Mouse (Mus musculus) CD4-positive, CD25-positive, alpha-beta regulatory T cell, adult 4 months (primary cell): ENCODE data around the gene Ntn1. TPM values are rescaled to one million over a fixed set of nuclear protein-coding genes. Genes with fewer than 3 reads are reported as not detected.

ENCODE experiments used
- ATAC-seq: one replicate; pipeline ENCODE4 v1.8.0; 2017
- polyA plus RNA-seq, 2 experiments: library from polyadenylated mRNA; unstranded; fragments of 100-300 nt; shearing (Covaris generic); gene quantifications; one replicate each; pipeline ENCODE4 v1.2.1; 2017

The Ntn1 gene
- polyA plus RNA-seq, 2 experiments from 2014 or later, result 0.63 to 0.90 TPM

DNA sequence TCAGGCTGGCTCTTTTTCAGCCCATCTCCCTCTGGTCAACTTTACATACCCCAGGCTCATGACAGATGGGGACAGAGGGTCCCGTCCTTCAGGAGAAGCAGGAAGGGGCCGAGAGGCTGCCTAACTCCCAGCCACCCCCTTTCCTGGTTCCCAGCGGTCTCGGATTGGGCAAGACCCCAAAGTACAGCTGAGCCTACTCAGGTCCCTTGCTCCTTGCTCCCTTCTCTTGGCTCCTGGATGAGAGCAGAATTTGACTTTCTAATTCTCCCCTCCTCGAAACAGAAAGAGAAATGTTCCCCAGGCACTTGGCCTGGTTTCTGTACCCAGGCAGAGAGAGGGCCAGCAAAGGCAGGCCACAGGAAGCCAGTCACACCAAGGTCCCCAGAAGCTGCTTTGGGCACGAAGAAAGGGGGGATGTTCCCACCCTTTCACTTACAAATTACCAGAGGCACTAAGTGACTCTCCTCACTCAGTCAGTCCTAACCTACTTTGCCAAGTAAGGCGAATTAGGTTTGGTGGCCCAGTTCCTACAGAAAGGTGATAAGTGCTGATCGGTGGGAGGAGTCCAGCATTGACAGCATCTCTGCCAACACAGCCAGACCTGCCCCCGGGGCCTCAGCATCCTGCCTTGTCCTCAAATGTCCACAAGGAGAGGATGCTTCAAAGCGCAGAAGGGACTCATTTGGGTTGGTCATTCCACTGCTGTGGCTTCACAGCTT is 70.1 kb downstream of the Ntn1 start:
- no peak for ATAC-seq

DNA sequence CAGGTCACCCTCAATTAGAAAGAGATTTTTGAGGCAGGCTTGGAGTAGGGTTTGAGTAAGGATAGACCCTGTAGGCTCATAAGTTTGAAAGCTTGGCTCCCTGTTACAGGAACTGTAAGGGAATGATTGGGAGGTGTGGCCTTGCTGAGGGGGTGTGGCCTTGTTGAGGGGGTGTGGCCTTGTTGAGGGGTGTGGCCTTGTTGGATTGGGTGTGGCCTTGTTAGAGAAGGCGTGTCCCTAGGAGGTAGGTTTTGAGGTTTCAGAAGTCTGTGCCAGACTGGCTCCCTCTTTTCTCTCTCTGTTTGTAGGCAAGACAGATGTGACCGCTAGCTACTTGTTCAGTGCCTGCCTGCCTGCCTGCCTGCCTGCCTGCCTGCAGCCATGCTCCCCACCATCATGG is 75.8 kb downstream of the Ntn1 start:
- ATAC-seq, result no peak

DNA sequence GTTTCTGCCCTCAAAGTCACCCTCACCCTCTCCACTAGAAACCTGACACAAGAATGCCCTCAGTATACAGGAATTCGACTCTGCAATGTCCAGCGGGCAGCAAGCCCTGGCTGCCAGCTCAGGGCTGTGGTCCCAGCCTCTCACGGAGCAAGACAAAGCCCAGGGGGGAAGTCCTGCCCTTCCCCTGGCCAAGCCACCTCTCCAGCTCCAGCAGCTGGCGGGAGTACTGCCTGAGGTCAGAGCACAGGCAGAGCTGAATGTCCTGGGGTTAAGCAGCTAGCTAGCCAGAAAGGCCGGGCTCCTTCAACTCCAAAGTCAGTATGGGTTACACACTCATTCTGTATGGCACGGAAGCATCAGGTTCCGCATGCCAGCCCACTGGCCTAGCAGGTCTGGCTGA is 79.2 kb downstream of the Ntn1 start:
- no peak for ATAC-seq

DNA sequence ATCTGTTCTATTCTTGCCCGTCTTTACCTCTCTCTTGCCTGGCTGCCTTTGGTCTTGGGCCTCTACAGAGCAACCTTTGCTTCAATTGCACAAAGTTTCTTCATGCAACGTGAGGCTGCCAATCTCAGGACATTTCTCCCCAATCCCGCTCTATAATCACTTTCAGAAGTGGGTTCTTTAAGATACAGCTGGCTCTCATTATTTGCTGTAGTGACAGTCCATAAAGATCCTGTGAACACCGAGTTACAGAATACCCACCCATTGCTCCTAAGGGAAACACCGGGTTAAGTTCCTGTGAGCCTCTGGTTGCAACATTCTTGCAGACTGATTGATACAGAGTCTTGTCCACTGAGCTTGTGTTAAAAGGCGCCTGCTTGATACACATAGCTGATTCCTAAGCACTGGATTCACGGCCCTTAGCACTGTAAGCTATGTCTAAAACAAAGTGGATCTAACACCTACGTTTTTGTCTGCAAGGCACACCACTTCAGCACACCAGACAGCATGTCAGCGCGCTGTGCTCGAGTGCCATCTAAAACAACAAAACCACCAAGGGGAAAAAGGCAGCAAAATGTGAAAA is 85.0 kb downstream of the Ntn1 start:
- ATAC-seq, result no peak

DNA sequence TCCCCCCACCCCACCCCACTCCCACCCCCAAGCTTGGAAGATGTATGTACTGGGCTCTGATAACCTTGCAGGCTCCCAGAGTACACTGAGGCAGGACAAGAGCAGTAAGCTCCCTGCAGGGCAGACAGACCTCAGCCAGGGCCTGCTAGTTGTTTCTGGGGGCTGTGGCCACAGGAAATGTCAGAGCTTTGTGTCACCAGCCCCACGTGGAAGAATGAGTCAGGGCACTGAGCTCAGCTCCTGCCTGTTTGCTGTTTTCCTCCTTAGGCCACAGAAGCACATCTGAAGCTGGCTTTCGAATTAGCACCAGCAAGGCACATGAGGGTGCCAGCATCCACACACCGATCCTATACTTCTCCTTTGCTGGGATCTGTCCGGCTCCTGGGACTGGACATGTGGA is 86.8 kb downstream of the Ntn1 start:
- no peak for ATAC-seq

DNA sequence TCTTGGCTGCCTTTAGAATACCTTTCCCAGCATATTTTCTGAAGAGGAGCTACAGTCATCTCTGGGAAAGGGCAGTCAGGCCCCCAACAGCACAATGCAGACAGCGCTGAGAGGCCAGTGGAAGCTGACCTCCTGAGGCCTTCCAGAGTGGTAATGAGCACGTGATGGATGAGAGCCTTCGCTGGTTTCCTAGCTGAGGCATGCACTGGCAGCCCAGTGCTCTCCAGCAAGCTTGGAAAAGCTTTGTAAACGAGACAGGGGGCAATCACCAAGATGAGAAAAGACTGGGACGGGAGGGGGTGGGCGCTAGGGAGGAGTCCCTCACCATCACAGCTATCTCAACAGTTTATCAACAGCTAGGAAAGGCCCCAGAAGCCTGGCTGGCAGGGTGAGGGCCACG is 87.6 kb downstream of the Ntn1 start:
- no peak for ATAC-seq

DNA sequence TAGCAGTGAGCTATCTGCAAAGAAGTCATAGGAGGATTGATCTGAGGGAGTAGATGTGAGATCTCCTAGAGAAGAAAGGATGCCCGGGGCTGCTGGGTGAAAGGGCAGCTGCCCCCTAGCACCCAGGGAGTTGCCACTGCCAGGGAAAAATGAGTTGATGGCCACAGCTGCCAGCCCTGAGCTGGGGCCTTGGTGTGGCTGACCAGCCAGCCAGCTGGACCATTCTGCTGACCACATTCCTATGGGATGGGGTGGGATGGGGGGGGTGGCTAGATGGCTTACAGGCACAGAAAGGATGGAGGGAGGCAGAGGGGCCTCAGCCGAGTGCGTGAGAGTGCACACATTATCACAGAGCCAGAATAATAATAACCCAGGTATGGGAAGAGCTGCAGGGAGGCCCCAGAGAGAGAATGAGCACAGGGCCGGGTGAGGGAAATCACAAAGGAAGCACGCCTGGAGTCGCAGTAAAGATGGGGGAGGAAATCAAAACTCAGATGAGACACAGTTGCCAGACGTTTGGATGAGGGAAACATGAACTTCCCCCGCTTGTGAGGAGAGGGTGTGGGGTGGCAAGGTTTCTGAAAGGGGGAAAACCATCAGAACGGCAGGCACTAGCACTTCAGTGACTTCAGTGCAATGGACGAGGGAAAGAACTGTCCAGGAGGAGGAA is 91.6 kb downstream of the Ntn1 start:
- ATAC-seq, result no peak

DNA sequence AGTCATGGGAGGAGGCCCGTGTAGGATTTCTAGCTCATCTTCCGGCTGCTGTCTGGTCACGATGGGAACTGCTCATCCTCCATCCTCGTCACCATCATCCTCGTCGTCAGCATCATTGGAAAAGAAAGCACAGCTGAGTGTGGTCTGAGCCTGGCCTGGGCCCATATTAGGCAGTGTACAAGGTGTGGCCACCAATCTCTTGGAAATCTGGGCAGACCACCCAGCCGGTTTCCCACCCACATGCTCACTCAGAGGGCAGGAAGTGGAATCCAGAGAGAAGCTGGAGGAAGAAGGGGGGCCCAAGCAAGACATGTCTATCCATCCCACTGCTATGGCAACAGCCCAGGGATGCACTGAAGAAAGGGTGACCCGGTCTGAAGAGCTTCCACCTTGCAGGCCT is 94.6 kb downstream of the Ntn1 start:
- ATAC-seq, result no peak

DNA sequence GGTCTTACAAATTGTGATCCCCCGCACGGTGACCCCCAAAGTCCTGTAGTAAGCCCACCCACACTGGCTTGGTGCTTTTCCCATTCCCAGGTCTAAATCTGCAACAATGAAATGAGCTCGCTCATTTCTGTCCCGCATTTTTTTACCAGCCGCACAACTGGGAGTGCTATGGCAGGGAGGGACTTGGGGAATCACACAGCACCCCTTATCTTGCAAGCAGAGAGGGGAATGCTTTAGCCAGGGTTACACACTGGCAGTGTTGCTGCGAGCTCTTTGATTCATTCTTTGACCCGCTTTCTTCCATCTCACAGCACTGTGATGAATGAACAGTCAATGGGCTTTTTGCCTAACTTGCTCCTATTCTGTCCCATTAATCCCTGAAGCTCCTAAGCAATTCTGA is 98.3 kb downstream of the Ntn1 start:
- no peak for ATAC-seq

DNA sequence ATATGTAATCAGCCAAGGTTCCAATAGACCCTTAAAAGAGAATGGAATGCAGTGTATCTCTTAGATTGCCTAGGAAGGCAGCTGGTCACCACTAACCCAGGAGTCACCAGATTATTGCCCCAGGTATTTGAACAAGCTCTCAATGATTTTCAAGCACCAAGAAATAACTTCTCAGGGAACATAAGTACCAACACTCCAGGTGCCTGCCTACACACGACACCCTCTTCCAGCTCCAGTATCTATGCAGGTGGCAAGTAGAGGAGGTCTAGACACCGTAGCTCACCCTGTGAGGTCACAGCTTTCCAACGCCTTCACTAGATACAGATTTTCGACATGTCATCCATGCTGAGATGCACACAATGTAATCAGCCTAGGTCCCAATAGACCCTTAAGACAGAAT is 99.0 kb downstream of the Ntn1 start:
- ATAC-seq, result no peak

DNA sequence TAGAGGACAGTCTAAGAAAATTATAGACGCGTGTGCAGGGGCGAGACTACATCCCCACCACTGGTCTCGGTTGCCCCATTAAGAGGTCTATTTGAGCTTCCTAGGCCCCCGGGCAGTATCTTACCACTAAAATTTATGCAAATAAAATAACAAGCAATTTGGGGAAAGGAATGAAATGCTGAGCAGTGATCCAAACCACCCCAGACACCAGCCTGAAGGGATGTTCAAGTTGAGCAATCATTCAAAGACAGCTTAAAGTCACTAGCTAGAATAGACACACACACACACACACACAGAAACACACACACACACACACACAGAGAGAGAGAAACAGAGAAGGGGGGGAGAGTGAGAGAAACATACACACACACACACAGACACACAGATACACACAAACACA is 105.1 kb downstream of the Ntn1 start:
- ATAC-seq, result no peak

DNA sequence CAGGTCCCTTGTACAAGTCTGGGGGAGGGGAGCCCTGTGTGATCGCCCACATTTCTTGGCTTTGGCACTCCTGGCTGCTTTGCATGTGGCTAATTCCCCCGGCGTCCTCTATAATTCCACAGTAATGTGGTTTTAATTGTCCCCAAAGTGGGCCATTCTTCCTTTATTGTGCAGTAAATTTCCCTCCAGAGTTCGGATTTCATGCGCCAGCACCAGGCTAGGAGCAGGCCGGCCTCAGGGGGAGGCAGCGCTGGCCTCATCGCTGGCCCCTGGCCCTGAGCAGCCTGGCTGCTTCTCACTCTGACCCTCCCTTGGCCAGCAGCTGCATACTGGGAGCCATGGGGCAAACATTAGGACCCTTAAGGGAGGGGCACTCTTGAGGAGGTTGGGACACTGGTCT is 110.0 kb downstream of the Ntn1 start:
- ATAC-seq, result no peak

DNA sequence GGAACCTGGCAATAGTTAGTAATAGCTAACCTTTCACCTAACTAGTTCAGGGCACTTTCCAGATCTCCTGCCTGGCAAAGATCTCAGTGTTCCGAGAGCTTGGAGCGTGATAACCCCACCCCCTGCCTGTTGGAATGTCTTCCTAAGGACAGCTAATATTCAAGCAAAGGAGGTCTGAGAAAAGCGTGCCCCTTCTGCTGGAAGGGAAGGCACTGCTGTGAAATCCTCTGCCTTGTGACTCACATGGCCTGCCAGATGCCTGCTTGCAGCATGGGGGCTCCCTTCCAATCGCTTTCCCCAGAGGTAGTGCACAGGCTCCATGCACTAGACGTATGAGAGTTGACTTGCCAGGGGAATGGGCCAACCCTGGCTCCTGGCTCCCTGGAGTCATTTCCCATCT is 113.3 kb downstream of the Ntn1 start:
- ATAC-seq, result no peak

DNA sequence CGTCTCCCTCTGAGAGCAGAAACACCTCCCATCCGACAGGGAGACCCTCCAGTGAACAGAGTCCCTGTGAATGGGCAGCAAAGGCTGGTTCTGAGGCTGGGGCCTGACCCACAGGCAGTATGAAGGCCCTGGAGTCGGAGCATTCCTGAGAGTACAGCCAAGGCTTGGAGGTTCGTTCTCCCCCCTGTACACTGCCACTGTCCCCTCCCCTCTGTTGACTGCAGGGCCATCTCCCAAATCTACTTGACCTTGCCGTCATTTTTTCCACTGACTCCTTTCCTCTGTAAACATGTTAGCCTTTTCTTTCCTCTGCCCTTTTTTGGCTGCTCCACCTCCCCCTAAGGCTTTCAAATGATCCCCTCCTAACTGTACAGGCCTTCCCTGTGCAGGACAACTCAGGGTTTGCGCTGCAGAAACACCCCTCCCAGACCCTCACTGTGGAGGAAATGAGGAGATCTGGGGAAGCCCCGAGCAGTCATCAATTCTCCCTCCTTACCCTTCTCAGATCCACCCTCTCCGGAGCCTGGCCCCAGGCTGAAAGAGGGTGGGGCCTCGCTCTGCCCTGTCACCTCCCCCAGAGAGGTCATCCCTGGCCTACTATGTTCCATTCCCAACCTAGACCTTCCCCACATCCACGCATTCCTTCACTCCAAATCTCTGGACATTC is 114.3 kb downstream of the Ntn1 start:
- ATAC-seq, result no peak

DNA sequence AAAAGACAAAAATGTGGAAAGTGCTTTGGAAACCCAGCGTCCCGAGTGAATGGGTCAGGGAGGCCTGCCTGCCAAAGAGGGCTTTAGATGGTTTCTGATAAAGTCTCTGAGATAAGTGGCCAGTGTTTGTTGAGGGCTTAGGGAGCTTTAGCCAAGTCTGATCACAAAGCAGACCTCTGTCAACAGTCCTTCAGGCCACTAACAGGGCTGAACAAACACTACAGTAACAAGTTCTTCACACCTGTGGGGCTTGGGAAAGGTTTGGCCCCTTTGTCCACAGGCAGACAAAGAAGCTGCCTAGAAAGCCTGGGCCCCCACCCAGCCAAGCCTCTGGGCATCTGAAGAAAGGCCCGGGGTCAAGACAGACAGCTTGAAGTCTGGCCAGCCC is 114.9 kb downstream of the Ntn1 start:
- ATAC-seq, result no peak

DNA sequence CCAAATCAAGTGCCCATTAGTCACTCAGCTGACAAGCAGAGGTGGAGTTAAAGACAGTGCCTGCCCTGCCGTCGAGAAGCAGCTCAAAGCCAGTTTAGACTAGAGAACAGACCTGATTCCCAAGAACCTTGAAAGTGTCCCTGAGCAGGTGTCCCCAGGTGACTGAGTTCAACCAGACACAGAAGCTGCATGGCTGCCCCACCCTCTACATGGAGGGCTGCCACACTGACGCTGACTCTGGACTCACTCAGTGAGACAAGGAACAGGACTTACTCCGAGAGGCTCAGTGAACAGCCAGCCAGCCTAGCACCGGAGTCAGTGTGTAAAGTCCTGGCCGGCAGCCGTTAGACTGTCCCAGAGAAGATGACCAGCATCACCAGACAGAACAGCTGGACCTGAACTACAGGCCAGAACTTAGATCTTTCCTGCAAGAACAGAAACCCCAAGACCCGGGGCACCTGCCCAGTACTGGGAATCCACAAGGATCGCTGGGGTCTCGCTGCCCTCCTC is 120.6 kb downstream of the Ntn1 start:
- ATAC-seq, result no peak

DNA sequence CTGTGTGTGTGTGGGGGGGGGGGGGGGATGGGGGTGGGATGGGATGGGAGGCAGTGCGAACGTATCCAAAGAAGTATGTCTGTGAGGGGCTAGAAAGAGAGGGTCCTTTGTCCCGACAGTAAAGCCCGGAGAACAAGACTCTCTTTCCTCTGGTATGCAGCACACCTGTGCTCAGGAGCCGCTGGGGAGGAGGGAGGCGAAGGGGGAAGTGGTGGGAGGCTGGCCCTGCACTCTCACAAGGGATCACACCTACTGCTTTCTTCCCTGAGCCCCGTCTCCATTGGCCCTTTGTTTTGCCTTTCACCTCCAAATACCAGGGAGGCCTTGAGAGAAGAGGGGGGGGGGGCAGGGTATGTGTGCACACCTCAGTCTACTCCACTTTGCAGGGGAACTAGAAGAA is 123.7 kb downstream of the Ntn1 start:
- no peak for ATAC-seq

DNA sequence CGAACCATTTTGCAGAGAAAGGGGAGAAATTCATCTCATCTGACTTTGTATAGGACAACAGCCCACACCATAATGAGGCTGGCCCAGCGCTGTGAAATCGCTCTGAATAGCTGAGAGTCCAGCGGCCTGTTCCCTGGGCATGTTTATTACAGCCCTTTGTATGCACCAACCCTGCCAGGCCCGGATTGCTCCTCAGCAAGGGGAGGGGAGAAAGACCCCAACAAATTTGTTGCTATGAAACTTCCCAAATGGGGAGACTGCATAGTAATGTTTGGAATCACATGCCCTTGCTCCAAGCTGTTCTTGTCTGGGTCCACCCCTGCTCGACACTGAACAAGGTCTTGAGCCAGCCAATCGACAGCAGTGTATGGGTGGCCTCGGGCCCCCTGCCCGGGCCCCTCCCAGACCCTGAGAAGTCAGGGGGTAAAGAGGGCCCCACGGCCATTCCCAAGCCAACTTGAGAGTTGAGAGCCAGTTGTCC is 126.3 kb downstream of the Ntn1 start:
- no peak for ATAC-seq

DNA sequence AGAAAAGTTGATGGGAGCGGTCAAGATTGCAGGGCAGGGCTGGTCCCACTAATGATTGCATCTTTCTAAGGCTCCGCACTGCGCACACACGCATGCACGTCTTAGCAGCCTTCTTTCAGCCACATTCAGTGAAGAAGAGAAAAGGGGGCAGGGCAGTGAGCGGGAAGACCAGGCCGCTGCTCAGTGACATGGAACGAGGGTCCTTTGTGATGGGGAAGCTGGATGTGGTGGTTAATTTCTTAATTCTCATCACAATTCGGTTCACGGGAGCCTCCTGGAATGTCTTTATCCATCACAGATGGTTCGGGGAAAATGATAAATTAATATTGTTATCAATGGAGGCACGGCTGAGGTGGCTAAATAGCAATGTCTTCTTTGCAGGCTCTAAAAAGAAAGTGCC is 126.8 kb downstream of the Ntn1 start:
- ATAC-seq, result no peak

DNA sequence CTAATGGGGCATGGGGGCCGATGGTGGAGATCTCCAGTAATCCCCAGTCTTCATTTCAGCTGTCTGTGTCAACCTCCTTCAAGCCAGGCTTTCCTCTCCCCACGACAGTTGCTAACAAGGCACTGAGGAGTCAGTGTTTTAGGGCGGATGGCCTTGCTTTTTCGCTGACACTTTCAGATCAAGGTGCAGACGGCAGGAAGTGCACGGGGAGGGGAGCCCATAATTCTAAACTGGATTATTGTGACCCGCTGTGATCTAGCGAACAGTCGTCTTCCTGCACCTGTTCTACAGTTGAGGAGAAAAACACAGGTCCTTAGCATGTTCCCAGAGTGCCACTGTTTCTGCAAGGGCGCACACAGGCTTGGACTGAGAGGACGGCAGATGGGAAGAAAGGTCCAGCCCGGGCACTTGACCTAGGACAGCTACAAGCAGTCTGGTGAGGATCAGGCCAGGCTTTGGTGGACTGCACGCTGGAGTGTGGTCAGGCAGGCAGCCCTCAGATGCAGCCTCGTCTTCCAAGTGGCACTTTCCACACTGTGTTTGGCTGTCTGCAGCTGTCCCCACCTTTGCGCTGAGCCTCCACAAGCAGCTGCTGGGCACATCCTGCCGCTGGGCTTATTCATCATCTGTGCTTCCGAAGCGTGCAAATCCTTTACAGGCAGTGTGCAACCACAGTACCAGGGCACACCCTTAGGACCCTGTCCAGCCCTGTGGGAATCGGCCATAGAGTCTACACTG is 129.7 kb downstream of the Ntn1 start:
- ATAC-seq, result peak; percentile 92

DNA sequence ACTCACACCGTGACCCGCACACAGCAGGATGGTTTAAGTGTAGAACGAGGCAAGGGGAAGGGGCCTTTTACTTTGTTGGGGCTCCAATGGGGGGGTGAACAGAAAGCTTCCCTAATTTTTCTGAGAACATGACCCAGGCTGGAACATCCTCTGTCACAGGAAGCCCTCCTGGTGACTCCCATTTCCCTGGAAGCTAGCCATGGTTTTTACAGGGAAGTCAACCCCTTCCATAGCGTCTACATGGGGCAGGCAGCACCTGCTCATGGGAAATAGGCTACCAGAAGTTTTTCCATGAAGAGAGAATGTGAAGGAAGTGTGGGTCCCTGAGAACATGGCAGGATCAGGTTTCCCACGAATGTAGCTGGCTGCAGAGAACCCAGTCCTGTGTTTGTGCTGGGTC is 136.3 kb downstream of the Ntn1 start:
- ATAC-seq, result no peak

DNA sequence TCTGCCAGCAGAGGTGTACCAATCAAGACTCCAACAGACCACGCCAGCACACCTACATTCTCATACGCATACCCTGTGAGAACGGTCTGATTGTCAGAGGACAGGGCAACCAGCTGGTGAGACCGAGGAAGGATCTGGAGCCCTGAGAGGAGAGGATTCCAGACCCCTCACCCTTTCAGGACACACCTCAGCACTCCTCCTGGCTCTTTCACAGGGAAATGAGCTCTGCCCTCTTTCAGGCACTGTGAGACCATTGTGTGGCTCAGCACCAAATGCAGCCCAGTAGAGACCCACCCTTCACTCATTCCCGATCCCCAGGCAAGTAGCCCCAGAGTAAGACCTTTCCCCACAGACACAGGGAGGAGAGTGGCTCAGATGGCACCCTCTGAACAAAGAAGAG is 137.5 kb downstream of the Ntn1 start:
- no peak for ATAC-seq
